Mouse (Mus musculus) left cerebral cortex, adult 18-20 months (tissue): ENCODE measurements around the gene Actr2. TPM values are rescaled to one million over a fixed set of nuclear protein-coding genes. Genes with fewer than 3 reads are reported as not detected.
"Not testable (repeated sequence)": the region's sequence is repeated elsewhere in the genome, so short reads cannot be mapped to it uniquely, and the experiment has no call there.

ENCODE experiments used
- DNase-seq, 2 experiments: peaks; one replicate each; pipeline ENCODE4 v3.0.0; 2021 to 2022; ENCODE audit warnings: low spot score in 2 of 2, mixed read lengths in 1 of 2
- total RNA-seq, 2 experiments: library from RNA; stranded (reverse); gene quantifications; 2 replicates each; pipeline ENCODE4 v1.2.3; 2021

Gene Actr2
- total RNA-seq, 2 experiments from 2014 or later: 280 to 296 TPM

DNA sequence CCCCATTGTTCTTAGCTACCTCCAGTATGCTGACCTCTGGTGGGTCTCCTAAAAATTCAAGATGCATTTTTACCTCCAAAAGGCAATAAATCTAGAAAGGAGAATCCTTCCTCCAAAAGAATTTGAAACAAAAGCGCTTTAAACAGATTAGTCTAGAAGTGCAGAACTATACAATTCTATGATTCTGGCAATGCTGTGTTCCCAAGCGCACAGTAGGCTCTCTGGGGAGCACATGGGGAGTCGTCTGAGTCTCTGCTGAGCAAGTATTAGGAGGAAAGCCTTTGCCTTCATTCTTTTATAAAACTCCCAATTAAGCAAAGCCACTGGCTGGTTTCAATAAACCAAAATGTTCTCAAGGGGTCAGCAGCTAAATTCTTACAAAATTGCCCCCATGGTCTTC is 58.8 kb downstream of the Actr2 start:
- no peak for DNase-seq

- DNase-seq: no peak
Observed at GRCm38 (mm10) chr11:20052814-20053536, 59.7 kb downstream of the Actr2 start.

- DNase-seq: no peak
Observed at GRCm38 (mm10) chr11:20045586-20045985, 67.1 kb downstream of the Actr2 start.

DNA sequence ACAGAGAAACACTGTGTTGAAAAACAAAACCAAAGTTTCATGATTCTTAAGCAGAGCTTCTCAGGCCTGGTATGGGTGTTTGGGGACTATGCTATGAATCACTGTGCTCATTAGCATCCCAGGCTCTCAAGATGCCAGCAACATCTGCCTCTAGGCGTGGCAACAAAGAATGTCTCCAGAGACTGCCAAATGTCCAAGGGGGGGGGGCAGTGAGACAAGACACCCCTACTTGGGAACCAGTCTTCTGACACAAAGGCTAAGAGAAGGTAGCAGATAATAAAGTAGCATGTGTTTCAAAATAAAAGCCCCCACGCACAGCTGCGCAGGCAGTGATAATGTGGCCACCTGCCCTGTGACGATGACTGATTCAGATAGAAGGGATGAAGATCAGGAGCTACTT is 69.5 kb downstream of the Actr2 start:
- DNase-seq: no peak

DNA sequence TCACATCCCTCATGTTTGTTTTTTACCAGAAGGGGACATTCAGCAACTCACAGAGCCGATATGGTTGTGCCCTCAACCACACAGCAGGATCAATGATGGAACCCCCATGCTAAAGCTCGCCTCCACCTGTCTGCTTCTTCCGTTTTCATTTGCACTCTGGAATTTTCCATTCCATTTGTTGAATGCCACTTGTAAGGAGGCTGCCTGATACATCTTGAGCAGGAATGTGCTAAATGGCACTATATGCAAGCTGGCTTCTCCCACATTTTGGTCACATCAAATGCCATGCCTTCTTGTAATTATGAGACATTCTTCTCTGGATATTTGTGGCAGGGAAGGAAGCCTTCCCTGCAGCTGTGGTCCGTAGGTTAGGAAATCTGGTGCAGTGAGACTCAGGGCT is 70.6 kb downstream of the Actr2 start:
- DNase-seq: no peak

- no peak for DNase-seq
Observed at GRCm38 (mm10) chr11:20041164-20041920, 71.4 kb downstream of the Actr2 start.

- peak; percentile 61 to 77 for DNase-seq
Observed at GRCm38 (mm10) chr11:20038723-20039122, 74.0 kb downstream of the Actr2 start.

DNA sequence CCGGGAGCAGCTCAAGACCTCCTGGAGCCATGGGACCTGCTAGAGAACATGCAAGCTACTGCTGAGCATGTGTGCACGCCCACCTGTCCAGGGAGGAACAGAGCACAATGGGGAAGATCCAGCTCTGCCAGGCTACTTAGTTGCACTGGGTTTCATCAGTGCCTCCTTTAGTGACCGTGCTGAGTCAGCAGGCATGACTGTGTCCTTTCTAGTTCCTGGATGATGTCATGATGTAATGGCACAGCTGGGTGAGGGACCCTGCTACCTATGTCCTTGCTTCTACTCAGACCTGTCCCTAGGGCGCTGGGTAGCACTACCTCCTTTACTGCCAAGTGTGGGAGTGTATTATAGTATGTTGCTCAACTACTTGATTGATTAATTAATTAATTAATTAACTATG is 75.0 kb downstream of the Actr2 start:
- no peak for DNase-seq

DNA sequence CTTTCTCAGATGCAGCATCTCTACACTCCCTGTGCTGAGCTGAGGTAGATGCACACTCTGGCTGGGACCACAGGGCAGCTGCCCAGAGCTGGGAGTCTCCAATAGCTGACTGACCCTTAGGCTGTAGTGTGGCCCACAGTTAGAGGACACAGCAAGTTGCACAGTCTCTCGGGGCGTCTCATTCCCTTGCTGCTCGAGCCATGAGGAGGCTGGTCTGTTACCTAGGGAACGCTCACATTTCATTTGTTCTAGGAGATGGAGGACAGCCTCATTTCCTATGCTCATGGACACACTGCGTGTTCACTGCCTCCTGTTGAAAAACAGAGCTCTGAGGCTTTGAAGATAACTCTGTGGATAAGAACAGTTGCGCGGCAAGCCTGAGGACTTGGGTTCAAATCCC is 76.7 kb downstream of the Actr2 start:
- DNase-seq: no peak

GRCm38 (mm10) chr11:20035343-20035928 is 77.3 kb downstream of the Actr2 start:
- DNase-seq: peak; percentile 75

GRCm38 (mm10) chr11:20034337-20034947 is 78.3 kb downstream of the Actr2 start:
- DNase-seq: no peak

- DNase-seq: no peak
Observed at GRCm38 (mm10) chr11:20033541-20034160, 79.1 kb downstream of the Actr2 start.

DNA sequence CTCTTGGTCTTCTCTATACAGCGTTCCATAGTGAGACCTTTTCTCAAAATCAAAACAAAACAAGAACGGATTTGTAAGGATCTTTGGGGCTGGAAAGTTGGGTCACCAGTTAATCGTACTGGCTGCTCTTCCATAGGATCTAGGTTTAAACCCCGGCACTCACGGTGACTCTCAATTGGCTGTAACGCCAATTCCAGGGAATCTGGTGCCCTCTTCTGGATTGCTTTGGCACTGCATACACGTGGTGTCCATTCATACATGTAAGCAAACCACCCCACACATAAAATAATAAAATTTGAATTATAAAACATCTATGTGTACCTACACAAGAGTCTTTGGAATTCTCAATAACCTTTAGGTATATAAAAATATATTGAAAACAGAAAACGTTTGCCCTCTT is 81.2 kb downstream of the Actr2 start:
- no peak for DNase-seq

DNA sequence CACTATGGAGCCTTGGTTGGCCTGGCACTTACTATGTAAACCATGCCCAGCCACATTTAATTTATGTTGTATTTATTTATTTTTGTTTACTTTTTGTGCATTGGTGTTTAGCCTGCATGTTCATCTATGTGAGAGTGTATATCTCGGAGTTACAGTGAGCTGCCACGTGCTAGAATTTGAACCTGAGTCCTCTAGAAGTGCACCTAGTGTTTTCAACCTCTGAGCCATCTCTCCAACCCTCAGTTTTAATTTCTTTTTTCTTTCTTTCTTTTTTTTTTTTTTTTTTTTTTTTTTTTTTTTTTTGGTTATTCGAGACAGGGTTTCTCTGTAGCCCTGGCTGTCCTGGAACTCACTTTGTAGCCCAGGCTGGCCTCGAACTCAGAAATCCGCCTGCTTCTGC is 81.7 kb downstream of the Actr2 start:
- not testable (repeated sequence) for DNase-seq

DNA sequence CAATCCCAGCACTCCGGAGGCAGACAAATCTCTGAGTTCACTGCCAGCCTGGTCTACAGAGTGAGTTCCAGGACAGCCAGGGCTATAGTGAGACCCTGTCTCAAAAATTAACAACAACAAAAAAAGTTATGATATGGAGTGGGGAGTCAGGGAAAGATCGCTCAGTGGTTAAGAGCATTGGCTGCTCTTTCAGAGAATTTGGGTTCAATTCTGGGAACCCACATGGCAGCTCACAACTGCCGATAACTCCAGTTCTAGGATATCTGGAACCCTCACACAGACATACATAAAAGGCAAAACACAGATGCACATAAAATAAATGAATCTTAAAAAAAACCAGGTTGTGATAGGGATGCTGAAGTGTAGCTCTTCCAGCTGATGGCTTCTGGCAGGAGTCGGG is 83.7 kb downstream of the Actr2 start:
- no peak for DNase-seq

GRCm38 (mm10) chr11:20028396-20028795 is 84.3 kb downstream of the Actr2 start:
- no peak for DNase-seq

GRCm38 (mm10) chr11:20027719-20028118 is 85.0 kb downstream of the Actr2 start:
- DNase-seq: no peak

DNA sequence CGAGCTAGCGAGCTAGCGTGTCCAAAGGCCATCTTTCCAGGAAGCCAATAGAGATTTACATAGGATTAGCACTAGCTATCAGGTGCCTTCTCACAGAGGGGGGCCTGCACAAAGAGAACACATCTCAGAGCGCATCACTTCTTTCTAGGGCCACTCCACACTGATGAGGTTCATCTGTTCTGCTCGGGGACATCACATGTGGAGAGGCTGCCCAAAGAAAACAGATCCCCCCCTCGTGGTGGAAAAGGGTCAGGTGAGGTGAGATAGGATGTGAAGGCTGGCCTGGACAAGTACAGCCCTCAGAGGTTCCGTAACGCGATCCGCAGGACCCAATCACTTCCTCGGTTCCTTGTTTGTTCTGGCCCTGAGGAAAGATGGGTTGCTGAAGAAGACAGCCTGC is 86.8 kb downstream of the Actr2 start:
- no peak for DNase-seq

DNA sequence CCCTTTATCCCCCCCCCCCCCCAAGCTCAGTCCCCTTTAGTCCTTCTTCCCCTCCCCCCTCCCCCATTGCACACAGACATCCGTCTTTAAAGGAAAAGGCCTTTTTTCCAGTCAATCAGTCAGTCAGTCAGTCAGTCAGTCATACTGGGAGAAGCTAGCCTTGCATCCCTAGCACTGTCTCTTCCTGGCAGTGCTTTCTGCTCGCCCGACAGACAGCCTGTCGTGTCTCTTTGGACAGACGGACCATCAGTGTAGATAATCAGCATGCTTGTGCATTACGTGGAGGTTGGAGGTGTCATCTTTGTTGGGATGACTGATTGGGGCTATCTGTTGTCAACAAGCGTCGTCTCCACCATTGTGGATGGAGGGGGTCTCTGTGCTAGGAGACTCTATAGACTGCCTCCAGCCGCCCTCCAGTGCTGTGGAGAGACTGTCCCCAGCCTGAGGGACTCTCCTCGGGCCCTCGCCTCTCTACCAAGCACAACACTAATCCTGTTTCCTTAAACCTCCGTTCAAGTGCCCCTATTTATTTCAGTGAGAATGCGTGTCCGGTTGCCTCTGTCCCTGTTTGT is 89.7 kb downstream of the Actr2 start:
- DNase-seq: no peak

DNA sequence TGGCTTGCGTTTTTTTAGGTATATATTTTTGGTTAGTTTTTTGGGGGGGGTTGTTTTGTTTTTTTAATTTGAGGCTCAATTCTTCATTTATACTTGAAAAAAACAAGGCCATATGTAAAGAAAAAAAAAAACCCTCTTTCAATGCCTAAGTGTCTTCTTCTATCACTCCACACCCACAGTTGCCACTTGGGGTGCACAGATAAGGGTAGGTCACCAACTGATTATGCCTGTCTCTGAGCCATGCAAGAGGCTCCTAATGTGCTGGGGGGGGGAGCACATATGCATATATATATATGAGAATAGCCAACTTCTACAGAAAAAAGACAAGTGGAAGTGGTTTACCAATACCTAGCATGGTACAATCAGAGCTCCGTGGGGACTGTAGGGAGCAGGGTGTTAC is 90.3 kb downstream of the Actr2 start:
- no peak for DNase-seq

DNA sequence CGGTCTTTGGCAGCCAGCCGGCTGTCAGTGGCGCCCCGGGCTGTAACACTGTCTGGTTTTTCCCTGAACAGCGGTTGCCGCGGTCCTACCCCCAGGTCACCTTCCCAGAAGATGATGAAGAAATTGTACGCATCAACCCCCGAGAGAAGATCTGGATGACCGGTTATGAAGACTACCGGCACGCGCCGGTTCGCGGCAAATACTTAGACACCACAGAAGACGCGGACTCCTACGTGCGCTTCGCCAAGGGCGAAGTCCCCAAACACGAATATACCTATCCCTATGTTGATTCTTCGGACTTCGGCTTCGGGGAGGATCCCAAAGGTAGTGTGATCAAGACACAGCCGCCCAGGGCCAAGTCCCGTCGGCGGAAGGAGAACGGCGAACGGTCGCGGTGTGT is 92.0 kb downstream of the Actr2 start:
- no peak for DNase-seq
